Mouse (Mus musculus): Measurements from ENCODE around the gene Armc9.

DNA sequence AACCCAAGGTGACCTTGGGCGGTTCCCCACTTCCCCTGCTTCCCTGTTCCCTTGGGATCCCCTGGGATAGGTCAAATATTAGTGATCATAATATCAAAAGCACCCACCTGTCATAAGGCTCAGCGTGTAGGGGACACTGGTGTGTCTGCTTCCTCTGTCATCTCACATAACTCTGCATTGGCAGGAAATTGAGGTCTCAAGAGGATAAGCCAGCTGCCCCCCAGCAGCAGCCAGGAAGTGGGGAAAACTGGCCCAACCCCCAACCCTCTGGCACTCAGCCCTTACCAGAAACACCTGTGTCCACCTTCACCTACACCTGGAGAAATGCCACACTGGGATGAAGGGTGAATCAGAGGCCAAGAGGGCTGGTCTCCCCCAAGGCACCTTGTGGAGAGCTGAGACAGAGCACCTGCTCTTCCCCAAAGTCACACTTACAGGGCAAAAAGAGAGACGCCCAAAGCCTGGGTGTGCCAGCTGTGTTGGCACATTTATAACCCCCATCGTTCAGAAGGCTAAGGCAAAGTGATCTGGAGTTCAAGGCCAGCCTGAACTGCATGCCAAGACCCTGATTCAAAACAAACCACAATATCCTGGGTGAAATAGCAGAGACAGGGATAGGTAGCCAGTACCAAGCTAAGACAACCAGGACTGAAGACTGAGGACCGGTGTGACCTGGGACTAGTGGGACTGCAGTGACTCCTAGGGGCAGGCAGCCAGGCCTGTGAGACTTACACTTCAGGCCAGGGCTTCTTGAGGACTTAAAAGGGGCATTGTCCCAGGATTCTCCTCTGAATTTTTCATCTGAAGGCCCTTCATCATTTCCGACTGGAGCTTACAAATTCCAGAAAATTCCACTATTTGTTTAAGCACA, 146.9 kb downstream of the Armc9 start:
- TF ChIP-seq POLR2A (IDR thresholded peaks at IDR 0.05; ENCODE audit: low read depth, low read length): no peak
- TF ChIP-seq CTCF (conservative IDR thresholded peaks at IDR 0.05 in 1 of 2, IDR thresholded peaks at IDR 0.05 in 1 of 2; ENCODE audit: low read depth in 2 of 2, low read length in 2 of 2): peak in 1 of 2 experiments; percentile 75; a peak in 2 of 4 replicates
- no peak for TF ChIP-seq CHD1 (IDR thresholded peaks at IDR 0.05; ENCODE audit: low read depth, low read length)
- peak; percentile 82 for TF ChIP-seq RAD21 (IDR thresholded peaks at IDR 0.05; ENCODE audit: low read depth, low read length)
- TF ChIP-seq SIN3A (IDR thresholded peaks at IDR 0.05; ENCODE audit: low read length): no peak
- TF ChIP-seq TBP (conservative IDR thresholded peaks at IDR 0.05; ENCODE audit: low read depth, low read length): no peak
- no peak for TF ChIP-seq ZKSCAN1 (IDR thresholded peaks at IDR 0.05; ENCODE audit: borderline replicate concordance, low read depth, low read length)
- TF ChIP-seq ZC3H11A (IDR thresholded peaks at IDR 0.05; ENCODE audit: low read depth, low read length): peak; percentile 15; the same call in 1 of the 2 replicates

Data from CH12.LX (cell line).